Mouse (Mus musculus): Measurements from ENCODE around the gene Acacb.

GRCm38 (mm10) chr5:114172936-114173335 is 26.6 kb downstream of the Acacb start:
- TF ChIP-seq TAL1 (conservative IDR thresholded peaks at IDR 0.05; ENCODE audit: low read depth, low read length) (no peak), CTCF (IDR thresholded peaks at IDR 0.05; ENCODE audit: low read depth, low read length) (no peak), GATA1 (IDR thresholded peaks at IDR 0.05; ENCODE audit: borderline replicate concordance, low read length) (no peak), POLR2AphosphoS5 (IDR thresholded peaks at IDR 0.05; ENCODE audit: insufficient replicate concordance, low read depth, low read length) (no peak), GATA2 (IDR thresholded peaks at IDR 0.05; ENCODE audit: borderline replicate concordance, low read depth, low read length) (no peak)

Measured in G1E (cell line).